Mouse (Mus musculus) frontal cortex, adult 2 months (tissue): ENCODE measurements around the gene Atrip. TPM values are rescaled to one million over a fixed set of nuclear protein-coding genes. Genes with fewer than 3 reads are reported as not detected.

Experiments used
- DNase-seq, 2 experiments: peaks; one replicate each; pipeline ENCODE4 v3.0.0; 2022; ENCODE audit warnings: low spot score in 1 of 2; ENCODE audit errors: extremely low spot score in 1 of 2
- polyA plus RNA-seq: library from polyadenylated mRNA; depleted of rRNA; stranded (reverse); fragments of >200 nt; gene quantifications from 2 replicates; pipeline ENCODE4 v1.2.3, GENCODE M21; 2012

The Atrip gene
- polyA plus RNA-seq, 1 experiment, result 35.6 TPM

GRCm38 (mm10) chr9:109098366-109098765, 24.4 kb upstream of the Atrip start:
- no peak for DNase-seq

GRCm38 (mm10) chr9:109097831-109098230, 23.9 kb upstream of the Atrip start:
- peak; percentile 64 to 74 for DNase-seq

- DNase-seq, result no peak
Observed at GRCm38 (mm10) chr9:109097291-109097690, 23.4 kb upstream of the Atrip start.

- DNase-seq, result no peak
Observed at GRCm38 (mm10) chr9:109096856-109097255, 22.9 kb upstream of the Atrip start.

GRCm38 (mm10) chr9:109096251-109096661, 22.3 kb upstream of the Atrip start:
- DNase-seq, result peak in 1 of 2 experiments; percentile 37

- peak in 1 of 2 experiments; percentile 59 for DNase-seq
Observed at GRCm38 (mm10) chr9:109095137-109095982, 21.4 kb upstream of the Atrip start, which contains the start of gene Plxnb1. Plxnb1 (plus strand) TSS chr9:109095389.

- no peak for DNase-seq
Observed at GRCm38 (mm10) chr9:109094553-109095136, 20.7 kb upstream of the Atrip start.

GRCm38 (mm10) chr9:109093786-109094552, 20.0 kb upstream of the Atrip start:
- DNase-seq, result no peak

- no peak for DNase-seq
Observed at GRCm38 (mm10) chr9:109092799-109093198, 18.9 kb upstream of the Atrip start.

GRCm38 (mm10) chr9:109091802-109092201, 17.9 kb upstream of the Atrip start:
- no peak for DNase-seq

GRCm38 (mm10) chr9:109090446-109090845, 16.5 kb upstream of the Atrip start:
- peak in 1 of 2 experiments; percentile 31 for DNase-seq

GRCm38 (mm10) chr9:109087987-109088386, 14.1 kb upstream of the Atrip start:
- DNase-seq, result peak in 1 of 2 experiments; percentile 56

GRCm38 (mm10) chr9:109084922-109085321, 11.0 kb upstream of the Atrip start:
- DNase-seq, result no peak

- peak; percentile 89 to 93 for DNase-seq
Observed at GRCm38 (mm10) chr9:109082124-109082800, 8.3 kb upstream of the Atrip start, which contains the start of the genes Ccdc51 and Tma7. Ccdc51 (plus strand) TSS chr9:109082493. Tma7 (minus strand) TSS chr9:109082587.

- no peak for DNase-seq
Observed at GRCm38 (mm10) chr9:109081749-109082123, 7.8 kb upstream of the Atrip start.

- no peak for DNase-seq
Observed at GRCm38 (mm10) chr9:109080516-109080915, 6.6 kb upstream of the Atrip start.

GRCm38 (mm10) chr9:109068095-109068735, 5.7 kb downstream of the Atrip start:
- DNase-seq, result no peak

- DNase-seq, result no peak
Observed at GRCm38 (mm10) chr9:109060898-109061295, 13.0 kb downstream of the Atrip start.

GRCm38 (mm10) chr9:109060184-109060897, 13.6 kb downstream of the Atrip start:
- no peak for DNase-seq
